Mouse (Mus musculus) adrenal gland, postnatal 0 days (tissue): Measurements from ENCODE around the gene Pcdh15. TPM values are rescaled to one million over a fixed set of nuclear protein-coding genes. Genes with fewer than 3 reads are reported as not detected.

Source experiments
- polyA plus RNA-seq: library from polyadenylated mRNA; unstranded; fragments of >200 nt; fragmentation: Nextera tagmentation; extraction: Ambion mirVana; gene quantifications from 2 replicates; pipeline ENCODE4 v1.2.1, GENCODE M21; 2015

Gene Pcdh15
- 1.2 and 2.4 TPM in 2 replicates for polyA plus RNA-seq

GRCm38 (mm10) chr10:73098966-73099845 lies at the start of gene Pcdh15:
Pcdh15 (plus strand) TSS chr10:73099342.

